Mouse (Mus musculus): ENCODE measurements around the gene Cs.
"Not testable (repeated sequence)": the region's sequence is repeated elsewhere in the genome, so short reads cannot be mapped to it uniquely, and the experiment has no call there.

DNA sequence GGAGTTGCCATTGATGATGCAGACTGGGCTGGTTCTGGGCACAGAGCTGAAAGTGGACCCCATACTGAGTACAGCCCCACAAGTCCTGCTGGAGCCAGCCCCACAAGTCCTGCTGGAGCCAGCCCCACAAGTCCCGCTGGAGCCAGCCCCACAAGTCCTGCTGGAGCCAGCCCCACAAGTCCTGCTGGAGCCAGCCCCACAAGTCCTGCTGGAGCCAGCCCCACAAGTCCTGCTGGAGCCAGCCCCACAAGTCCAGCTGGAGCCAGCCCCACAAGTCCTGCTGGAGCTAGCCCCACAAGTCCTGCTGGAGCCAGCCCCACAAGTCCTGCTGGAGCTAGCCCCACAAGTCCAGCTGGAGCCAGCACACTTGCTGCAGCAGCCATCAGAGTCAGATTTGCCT lies 46.9 kb upstream of the Cs start:
- TF ChIP-seq CTCF, EP300 (IDR thresholded peaks at IDR 0.05): not testable (repeated sequence)

Measured in lung, postnatal 0 days (tissue).